Mouse (Mus musculus): ENCODE results near the gene Tnfrsf19.

Tnfrsf19 gene

GRCm38 (mm10) chr14:61046091-61046681 lies at the start of gene Tnfrsf19:
Gene Tnfrsf19, minus strand, starts transcription at chr14:61046490.
- DNase-seq (ENCODE audit: low spot score), result peak; percentile 76

DNA sequence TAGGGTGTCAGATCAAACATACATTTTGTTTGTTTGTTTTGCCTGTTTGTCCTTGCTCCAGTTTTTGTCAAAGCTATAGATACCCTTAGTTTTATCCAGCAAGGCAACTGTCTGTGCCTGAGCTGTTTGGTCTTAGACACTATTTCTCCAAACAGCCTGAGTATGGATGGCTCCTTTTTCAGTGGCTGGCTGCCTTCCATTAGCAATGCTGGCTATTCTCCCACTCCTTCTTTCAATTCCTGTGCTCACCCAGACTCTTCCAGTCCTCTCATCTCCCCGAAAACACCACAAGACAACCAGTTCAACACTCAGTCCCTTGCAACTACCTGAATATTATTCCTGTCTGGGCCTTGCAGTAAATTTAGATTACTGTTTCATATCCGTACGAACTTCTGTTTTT lies 45.8 kb upstream of the Tnfrsf19 start:
- no peak for DNase-seq (ENCODE audit: low spot score)

GRCm38 (mm10) chr14:61090955-61091354 lies 44.7 kb upstream of the Tnfrsf19 start:
- peak; percentile 44 for DNase-seq (ENCODE audit: low spot score)

DNA sequence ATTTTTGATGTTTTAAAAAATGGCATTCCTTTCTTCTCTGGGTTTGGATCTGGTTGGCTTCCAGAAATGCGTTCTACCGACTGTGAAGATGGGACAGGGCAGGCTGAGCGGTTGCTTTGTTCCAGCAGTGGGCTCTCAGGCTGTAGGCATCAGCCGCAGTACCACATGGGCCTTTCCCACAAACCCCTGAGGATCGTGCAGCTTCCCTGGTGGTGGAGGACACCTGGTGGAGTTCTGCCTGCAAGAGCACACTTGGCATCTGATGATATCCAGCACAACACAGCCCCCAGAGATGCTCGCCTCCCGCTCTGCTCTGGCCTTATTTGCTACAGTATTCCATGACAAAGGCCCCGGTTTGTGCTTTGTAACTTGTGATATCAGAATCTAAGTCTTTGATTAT lies 41.9 kb upstream of the Tnfrsf19 start:
- no peak for DNase-seq (ENCODE audit: low spot score)

GRCm38 (mm10) chr14:61085325-61085724 lies 39.0 kb upstream of the Tnfrsf19 start:
- peak; percentile 61 for DNase-seq (ENCODE audit: low spot score)

DNA sequence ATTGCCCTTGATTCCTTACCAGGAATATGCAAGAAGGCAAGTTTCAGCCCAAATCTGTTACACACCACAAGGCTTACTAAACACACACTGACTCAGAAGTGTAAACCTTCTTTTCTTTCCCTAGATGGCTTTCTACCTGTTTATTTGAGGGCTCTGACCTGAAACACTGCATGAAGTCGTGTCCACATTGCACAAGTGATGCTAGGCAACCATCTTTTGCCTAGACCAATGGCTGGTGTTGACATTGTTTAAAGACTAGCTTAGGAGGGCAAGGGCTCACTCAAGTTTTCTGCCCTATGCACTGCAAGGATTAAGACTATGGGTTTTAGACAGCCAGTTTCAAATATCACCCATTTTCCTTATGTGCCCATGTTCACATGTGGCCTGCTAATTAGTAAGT lies 23.3 kb upstream of the Tnfrsf19 start:
- no peak for DNase-seq (ENCODE audit: low spot score)

GRCm38 (mm10) chr14:61061729-61062128 lies 15.4 kb upstream of the Tnfrsf19 start:
- DNase-seq (ENCODE audit: low spot score), result no peak

- no peak for DNase-seq (ENCODE audit: low spot score)
Observed at GRCm38 (mm10) chr14:61059316-61059945, 13.1 kb upstream of the Tnfrsf19 start.

DNA sequence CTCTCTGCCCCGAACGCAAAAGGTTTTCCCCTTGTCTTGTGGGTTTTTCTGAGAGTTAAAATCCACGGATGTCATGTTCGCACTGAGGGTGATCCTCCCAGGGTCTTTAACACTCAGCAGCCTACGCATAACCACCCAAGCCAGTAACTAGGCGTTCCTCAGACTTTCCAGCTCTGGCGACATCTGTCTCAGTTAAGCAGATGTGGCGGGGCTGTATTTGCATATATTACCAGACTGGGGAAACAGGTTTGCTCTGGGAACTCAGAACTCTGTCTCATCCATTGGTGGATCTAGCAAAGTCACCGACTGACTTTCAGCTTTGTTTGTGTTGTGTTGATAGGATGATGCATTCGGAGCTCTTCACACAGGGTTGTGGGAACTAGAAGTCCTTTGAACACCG lies 10.7 kb upstream of the Tnfrsf19 start:
- DNase-seq (ENCODE audit: low spot score), result no peak

- DNase-seq (ENCODE audit: low spot score), result no peak
Observed at GRCm38 (mm10) chr14:61056445-61056844, 10.2 kb upstream of the Tnfrsf19 start.

GRCm38 (mm10) chr14:61055864-61056263 lies 9.6 kb upstream of the Tnfrsf19 start:
- DNase-seq (ENCODE audit: low spot score), result no peak

DNA sequence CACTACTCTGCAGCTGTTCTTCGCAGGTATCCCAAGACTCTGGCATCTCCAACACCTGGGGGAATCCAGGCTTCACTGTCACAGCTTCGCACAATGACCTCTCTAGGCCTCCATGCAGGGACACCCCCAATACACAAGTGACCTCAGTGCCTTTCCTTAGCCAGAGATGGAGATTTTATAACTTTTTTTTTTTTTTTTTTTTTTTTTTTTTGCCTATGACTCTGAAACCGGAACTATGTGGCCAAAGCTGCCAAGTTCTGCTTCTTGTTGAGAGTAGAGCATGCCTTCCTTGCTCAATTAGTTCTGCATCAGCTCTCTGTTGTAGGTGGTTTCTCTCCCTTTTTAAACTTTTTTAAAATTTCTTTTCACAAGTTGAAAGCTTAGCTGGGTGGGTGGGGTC lies 5.9 kb upstream of the Tnfrsf19 start:
- no peak for DNase-seq (ENCODE audit: low spot score)

DNA sequence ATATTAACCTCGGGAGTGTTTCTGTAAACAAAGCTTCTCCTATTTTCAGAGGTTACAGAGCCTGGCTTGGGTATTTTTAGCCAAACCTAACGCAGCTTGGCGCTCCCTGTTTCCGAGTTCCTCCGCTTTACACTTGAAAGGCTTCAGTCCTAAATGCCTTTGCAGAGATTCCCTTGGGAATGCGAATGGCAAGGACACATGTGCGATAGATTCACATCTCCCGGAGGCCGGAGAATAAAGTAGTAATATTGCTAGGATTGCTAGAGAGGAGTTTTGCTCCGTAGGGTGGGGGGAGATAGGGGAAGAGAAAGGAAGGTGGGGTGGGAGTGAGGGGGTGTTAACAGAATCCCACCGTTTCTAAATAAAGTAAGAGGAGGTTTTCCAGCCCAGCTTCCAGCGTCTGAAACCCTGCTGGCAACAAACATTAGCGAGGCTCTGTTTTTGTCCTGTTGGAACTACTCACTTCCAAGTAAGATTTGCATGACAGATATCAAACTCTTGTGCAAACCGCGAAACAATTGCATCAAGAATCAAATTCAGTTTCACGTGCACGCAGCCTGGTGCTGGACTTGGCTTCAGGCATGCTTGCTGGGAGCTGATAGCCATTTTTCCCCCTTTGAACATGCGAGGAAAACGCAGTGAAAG lies 722 bp downstream of the Tnfrsf19 start:
- DNase-seq (ENCODE audit: low spot score), result no peak

DNA sequence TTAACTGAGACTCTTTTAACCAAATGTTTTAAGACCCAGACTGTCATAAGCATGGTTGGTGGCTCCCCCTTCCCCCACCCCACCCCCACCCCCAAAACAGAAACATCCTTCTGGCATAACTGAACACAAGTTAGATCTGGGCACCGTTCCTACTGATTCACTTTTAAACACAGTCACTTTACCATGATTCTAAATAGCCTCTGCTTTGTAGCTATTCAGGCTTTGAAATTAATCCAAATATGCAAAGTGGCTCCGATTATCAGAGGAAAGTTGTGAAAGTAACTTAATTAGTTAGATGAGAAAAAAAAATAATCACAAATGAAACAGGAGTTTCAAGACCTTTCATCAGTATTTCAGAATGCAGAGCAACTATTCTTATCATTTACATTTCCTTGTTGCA lies 2.0 kb downstream of the Tnfrsf19 start:
- DNase-seq (ENCODE audit: low spot score), result no peak

DNA sequence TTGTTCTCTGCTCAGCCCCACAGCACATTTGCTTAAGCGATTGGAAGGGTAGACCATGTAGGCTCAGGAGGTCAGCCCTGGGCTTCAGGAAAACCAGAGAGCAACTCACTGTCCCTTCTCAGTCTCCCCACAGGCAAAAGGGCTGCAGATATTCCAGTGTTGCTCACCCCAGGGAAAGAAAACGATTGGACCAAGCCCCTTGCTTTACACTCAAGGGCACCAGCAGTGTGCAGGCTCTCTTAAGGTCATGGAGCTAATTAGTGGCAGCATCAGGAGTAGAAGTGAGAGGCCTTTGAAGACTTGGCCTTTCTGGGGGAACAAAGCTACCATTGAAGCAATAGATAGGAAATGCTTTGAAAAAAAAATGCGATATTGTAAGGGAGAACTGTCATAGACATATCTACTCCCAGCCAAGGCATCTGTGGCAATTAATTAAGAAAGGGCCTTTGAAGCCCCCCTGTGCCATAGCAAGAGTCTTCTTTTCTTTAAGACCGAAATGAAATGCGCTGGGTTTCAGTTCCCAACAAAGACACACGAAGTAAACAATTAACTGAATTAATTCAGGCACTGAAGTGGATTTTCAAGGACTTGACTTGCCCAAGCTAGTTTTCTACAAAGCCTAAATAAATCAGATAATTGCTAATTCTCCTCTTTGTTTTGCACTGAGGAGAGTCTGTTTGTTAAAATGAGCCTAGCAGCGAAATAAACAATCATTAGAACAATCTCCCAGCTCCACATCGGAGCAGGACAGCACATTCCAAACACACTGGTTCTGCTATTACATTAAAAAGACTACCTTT lies 2.6 kb downstream of the Tnfrsf19 start:
- no peak for DNase-seq (ENCODE audit: low spot score)

- no peak for DNase-seq (ENCODE audit: low spot score)
Observed at GRCm38 (mm10) chr14:61042291-61042690, 4.0 kb downstream of the Tnfrsf19 start.

DNA sequence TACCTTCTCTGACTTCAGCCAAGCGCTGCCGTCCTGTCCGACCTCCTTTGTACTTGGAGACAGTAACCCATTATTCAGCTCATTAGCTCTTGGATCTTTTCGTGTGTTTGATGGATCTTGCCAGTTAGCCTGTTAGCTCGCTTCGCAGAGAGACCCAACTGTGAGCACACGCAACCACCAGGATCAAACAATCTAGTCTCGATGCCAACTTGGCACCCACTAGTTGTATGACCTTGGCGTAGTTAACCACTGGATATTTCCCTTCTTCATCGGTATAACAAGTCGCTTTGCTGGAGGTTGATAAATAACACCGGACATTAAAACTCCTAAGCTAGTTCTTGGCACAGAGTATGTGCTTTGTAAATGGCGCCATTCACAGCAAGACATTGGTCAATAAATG lies 6.1 kb downstream of the Tnfrsf19 start:
- no peak for DNase-seq (ENCODE audit: low spot score)

- no peak for DNase-seq (ENCODE audit: low spot score)
Observed at GRCm38 (mm10) chr14:61038082-61038472, 8.2 kb downstream of the Tnfrsf19 start.

DNA sequence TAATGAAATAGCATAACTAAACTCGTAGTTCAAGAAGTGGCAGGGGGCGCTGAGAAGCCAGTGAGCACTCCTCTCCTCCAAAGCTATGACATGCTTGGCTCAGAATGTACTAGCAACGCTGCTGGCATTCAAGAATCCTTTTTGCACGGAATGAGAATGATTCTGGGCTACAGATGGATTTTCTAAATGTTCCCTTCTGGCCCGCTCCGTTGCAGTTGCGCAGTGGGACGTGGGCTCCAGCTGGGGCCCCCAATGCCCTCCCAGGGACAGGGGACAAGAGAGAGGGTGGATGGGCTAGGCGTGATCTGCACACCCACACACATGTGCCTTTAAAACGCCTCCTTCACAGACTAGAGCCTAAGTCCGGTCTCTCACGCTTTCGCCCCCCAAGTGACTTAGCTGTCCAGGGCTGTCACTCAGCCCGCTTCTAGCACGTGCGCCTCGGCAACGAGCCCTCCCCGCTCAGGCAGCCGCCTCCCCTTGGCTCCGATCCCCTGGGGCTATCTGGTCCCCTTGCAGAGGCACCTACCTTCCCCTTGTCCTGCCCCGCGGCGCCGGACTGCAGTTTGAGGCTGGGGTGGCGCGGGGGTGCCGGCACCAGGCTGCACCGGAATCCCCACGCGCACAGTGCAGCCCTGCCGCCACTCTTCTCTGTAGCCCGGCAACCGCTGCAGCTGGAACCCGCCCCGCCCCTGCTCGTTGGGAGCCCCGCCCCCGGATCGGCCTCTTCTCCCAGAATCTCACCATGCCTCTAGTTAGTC lies 8.8 kb downstream of the Tnfrsf19 start:
- peak; percentile 67 for DNase-seq (ENCODE audit: low spot score)

GRCm38 (mm10) chr14:61030366-61030765 lies 15.9 kb downstream of the Tnfrsf19 start:
- no peak for DNase-seq (ENCODE audit: low spot score)

DNA sequence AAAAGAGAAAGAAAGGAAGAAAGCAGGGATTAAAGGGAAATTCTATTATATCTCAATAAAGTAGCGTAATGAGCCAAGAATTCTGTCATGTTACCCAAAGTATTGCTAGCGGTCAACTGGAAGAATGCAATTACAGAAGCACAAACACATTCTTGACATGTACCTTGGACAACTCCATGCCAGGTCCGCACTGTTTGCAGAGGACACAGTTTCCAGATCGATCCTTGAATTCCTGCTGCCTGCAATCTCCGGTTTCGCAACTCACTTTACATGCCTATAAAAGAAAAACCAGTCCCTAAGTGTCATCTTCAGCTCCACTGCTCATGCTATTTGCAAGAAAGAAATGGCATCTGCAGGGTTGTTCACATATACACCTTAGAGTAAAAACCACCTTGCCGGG lies 22.3 kb downstream of the Tnfrsf19 start:
- no peak for DNase-seq (ENCODE audit: low spot score)

GRCm38 (mm10) chr14:61022383-61022782 lies 23.9 kb downstream of the Tnfrsf19 start:
- no peak for DNase-seq (ENCODE audit: low spot score)
